Mouse (Mus musculus) forelimb bud, embryonic 11.5 days (tissue): ENCODE measurements at regions not wholly inside any gene's neighbourhood (a gene's known extent, or its start where the extent isn't known, plus 50 kb on each side); places are given as distances from the start of the nearest gene placed in this dataset.
"Not testable (repeated sequence)": the region's sequence is repeated elsewhere in the genome, so short reads cannot be mapped to it uniquely, and the experiment has no call there.

Experiments
- DNase-seq: peaks from one replicate; pipeline ENCODE4 v3.0.0-alpha.2; 2012; ENCODE audit warnings: low read depth, low spot score

DNA sequence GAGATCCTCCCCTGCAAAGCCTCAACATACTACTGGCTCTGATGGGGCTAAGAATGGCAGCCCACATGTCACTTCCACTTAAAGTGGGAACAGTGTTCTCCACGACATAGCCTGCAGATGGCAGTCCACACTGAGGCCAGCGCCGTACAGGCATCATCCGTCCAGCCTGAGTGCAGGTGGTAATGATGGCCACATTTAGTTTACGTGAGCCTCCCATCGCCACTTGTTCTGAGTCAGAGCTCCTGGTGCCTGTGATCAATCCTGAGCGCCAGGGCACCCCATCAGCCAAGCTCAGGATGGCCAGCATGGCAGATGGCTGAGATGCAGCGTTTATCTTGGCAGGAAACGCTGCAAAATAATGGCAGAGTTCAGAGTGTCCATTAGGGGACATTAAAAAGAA is 159.6 kb downstream of the Adgrd1 start:
- DNase-seq, result no peak

DNA sequence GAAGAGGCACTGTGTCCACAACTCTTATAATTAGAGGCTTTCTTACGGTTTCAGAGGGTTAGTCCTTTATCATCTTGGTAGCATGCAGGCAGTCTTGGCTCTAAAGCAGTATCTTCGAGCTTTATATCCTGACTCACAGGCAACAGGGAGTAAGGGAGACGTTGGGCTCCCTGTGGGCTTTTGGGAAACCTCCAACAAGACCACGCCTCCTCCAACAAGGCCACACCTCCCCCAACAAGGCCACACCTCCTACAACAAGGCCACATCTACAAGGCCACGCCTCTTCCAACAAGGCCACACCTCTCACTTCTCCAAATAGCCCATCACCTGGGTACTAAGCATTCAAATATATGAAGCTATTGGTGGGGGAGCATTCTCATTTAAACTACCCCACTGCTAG is 160.7 kb downstream of the Adgrd1 start:
- DNase-seq, result no peak

DNA sequence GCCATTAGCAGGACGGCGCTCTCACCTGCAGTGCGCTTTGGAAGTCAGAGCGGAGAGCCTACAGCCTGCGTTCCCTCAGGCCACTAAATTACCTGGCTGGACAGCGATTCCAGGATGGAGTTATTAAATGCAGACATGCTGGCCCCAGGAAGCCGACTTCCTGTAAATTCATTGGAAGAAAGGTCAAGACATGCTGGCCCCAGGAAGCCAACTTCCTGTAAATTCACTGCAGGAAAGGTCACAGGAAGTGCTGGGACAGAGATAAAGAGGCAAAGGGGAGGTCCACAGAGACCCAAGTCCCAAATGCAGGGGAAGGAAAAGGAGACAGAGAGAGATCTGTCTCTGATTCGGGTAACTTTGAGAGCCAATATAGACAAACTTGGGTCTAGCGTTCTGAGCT is 164.1 kb downstream of the Adgrd1 start:
- DNase-seq, result no peak

DNA sequence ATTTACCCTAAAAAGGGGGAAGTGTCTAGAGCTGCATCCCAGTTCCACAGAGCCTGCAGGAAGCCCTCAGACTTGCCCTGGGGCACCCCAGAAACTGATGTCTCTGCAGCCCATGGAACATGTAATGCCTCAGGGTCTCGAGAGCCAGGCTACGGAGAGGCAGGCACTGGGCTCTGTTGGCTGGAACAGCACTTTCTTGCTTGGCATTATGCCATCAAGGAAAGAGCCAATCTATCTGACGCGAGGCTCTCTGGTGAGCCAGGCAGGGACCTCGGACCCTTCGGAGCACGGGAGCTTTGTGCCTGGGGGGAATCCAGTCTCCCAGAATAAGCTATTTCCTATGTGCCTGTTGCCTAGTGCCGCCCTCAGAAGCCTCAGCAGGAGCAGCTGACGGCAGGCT is 166.6 kb downstream of the Adgrd1 start:
- no peak for DNase-seq

DNA sequence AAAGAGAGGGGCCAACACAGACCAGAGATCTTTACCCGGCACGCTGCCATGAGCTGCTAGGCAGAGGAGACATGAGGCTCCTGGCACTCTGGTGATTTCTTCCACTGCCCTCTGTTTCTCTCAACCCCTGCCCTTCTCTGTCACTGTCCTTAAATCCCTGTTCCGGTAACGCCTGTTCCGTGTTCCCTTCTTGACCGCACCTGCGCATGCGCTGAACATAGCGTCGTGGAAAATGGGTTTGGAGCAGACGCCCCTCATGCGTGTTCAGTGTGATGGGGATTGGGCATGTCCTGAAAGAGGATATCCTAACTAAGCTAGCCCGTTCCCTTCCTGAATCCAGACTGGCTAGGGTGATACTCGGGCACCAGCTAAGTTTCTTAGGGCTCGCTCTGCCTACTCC is 167.8 kb downstream of the Adgrd1 start:
- no peak for DNase-seq

DNA sequence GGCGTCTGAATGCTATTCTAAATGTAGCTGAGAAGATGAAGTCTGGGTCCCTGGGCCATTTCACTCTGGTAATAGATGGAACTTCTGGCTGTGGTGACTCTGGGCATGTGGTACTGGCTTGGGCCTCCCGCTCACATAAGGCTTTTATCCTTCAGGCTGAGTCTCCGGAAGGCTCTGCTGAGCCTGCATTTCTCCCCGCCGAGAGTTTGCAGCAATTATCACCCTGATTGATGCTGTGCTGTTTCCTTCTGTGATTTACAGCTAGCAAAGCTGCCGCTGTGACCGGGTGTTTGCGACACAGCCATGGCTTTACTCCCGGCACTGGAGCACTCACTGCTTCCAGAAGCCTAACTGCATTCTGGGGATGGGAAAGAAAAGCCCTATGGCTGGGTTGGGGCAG is 171.9 kb downstream of the Adgrd1 start:
- peak; percentile 59 for DNase-seq

DNA sequence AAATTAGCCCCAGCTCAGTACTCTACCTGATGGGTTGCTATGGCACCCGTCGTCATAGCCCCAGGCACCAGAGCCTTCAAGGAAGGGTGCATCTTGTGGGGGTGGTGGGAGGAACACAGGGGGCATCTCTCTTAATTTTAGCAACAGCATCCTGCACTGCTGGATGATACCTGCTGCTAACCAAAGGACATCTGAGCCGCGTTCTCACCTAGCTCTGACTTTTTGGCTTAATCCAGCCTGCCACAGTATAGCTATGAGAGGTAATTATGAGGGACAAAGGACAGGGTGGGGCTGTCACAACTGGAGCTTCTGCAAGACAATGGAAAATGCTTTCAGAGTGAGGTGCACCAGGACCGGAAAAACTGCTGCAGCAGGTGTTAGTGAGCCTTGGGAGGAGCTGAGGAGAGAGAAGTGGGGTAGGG is 173.5 kb downstream of the Adgrd1 start:
- no peak for DNase-seq

DNA sequence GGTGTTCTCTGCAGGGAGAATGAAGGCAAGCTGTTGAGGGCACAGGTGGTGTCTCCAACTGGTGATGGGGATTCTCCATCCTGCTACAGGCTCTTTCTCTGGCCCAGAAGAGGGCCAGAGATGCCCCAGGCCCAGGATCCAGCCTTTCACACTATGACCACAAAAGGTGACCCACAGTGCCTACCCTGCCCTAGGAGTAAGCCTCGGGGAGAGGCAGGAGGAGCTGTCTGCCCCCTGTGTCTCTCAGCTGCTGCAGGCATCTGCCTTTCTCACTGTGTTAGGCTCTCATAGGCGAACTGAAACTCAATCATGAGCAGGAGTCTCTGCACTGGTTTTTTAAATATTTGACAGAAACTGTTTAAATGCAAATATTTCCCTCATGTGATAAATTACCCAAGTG is 184.9 kb downstream of the Adgrd1 start:
- DNase-seq, result no peak

DNA sequence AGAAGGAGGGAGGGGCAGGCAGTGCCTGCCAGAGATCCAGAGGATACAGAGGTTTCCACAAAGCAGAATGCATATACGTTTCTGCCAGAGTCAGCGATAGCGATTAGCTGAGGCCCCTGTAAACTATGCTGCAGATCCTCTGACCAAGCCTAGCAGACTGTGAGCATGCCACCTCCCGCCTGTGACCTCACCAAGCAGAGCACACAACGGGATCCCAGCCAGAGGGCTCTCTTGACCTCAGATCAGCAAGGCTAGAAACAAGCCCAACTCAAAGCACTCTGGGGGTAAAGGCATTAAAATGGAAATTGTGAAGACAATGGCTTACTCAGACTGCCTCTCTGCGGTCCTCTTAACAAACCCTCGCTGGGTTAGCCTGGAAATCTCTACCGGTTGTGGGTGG is 185.6 kb downstream of the Adgrd1 start:
- DNase-seq, result no peak

DNA sequence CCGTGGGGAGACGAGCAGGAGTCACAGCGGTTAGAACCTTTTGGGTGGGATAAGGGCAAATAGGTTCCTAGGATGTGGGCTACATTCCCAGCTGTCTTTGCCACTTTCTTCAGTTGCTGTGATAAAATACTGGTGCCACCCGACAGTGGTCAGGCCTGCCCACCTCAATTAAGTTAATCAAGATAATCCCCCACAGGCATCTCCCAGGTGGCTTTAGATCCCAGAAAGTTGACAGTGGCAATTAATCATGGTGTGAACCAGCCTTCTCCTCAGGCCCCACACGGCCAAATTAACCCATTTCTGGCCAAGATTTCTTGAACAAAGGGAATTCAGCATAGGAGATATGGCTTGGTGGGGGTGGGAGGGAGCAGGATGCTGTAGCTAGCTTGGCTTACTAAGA is 186.3 kb downstream of the Adgrd1 start:
- no peak for DNase-seq

DNA sequence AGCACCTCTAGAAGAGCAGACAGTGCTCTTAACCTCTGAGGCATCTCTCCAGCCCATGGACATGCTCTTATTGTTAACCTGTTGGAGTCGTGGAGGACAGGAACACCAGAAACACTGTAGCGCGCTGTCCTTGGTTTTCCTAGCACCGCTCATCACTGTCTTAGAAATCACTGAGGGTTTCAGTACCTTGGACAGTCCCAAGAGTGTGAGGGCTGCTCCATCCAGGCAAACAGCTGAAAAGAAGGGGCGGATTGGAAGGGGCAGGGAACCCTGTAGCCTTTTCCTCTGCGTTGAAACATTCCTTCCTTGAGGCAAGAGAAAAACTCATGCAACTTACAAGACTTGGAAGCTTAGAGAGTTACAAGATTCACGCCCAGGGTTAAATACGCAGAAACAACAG is 190.9 kb downstream of the Adgrd1 start:
- peak; percentile 82 for DNase-seq

DNA sequence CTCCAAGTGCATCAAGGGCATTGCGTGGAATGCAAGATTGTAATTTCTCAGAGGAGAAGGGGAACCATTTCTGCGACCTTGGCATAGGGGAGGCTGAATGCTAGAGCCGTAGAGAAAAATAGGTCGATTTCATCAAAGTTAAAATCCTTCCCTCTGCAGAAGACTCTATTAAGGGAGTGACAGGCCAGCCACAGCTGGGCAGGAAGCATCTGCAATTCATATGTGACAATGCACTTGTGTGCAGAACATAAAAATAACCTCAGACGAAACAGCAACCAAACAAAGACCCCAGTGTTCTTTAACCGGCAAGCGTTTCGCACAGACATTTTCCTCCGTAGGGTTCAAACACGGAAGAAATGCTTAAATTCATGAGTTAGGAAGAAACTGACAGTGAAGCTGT is 196.3 kb downstream of the Adgrd1 start:
- DNase-seq, result not testable (repeated sequence)

DNA sequence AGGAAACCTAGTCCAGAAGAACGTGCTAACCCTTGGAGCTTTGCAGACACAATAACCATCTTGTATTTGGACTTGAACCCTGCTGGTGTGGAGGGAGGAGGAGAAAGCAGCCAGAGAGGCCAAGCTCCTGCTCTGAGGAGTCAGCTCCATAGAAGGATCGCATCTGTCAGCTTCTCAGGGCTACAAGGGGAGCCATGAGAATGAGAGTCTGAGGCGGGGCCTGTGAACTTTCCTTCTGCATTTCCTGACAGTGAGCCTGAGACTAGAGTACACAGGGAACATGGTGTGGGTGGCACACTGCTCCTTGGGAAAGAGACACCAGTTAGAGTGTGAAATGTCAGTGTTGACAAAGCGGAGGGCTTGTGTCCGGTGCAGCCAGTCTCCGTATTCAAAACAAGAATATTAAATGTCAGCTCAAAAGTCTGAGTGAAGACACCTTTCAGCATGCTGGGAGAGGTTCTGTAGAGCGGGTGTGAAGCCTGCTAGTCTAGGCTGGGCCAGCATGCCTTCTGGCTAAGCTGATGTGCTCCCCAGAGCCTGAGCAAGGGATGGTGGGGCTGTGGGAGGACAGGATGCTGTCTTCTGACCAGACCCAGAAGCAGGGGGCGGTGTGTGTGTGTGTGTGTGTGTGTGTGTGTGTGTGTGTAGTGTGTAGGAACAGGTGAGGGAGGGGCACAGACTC is 198.5 kb downstream of the Adgrd1 start:
- DNase-seq, result not testable (repeated sequence)

DNA sequence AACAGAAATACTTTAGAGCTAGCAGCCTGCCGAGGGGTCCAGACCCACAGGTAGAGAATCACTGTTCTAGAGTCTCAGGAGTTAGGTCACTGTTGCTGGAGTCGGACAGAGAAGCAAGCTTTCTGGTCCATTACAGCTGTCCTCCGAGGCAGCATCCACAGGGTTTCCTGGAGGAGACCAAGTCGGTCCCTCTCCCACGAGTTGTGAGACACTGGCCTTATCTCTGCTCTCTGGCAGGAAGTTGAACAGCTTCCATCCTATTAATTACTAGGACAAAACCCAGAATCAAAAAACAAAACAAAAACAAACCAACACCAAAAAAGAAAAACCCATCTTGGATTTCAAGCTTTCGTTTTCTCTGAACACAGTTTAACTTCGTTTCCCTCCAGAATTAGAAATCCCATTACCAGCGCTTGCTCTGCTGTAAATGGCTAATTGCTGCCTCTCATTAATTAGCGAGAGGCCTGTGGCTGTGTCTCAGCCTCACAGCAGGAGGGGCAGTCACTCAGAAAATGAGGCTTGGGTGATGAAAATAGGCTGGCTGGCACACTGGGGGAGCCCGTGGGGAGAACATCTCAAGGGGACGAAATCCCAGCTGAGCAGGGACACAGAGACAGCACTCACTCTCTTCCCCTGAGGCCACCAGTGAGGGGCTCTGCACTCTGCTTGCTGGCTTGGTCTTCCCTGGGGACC is 201.3 kb downstream of the Adgrd1 start:
- DNase-seq, result no peak

DNA sequence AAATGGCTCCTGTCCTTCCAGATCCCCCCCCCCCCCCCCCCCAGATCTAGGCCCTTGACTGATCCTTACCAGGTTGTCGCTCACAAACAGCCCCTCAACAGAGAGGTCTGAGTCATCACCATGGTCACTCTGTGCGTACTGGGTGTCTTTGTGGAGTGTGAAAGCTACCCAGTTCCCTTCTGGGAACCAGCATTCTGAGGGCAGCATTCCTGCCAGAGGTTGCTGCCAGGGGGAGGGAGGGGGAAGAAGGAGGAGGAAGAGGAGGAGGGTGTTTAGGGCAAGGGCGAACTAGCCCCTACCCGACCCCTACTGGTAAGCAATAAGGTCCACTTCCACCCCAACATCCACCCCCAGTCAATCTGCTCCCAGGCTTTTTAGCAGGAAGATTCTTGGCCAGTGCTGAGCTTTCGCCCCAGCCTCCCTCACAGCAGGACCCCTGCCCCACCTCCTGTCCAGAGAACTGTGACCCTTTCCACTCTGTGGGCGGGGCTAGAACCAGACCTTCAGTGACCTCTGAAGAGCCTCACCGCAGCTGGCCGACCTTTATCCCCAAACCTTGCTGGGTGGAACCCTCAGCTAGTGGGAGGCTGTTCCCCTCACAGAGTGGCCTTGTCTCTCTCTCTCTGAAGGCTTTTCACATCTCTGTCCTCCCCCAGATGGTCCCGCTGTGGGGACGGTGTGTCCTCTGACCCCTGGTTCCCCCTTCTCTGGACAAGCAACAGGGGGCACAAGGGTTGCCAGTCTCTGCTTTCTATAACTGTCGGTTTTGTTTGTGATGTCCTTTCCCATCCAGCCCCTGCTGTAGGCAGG is 202.2 kb upstream of the Sfswap start:
- DNase-seq, result no peak

DNA sequence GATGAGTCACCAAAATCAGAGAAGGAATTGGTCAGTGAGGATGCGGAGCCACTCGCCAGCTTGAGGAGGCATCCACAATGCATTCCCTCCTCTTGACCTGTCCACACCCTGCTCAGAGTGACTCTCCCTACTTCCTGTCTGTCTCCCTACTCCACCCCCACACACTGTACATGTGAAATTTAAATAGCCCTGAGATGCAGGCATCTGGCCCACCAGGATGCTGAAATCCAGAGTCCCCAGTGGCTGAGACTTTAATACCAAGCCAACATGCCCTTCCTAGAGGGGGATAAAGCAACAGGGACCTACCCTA is 201.6 kb upstream of the Sfswap start:
- no peak for DNase-seq

DNA sequence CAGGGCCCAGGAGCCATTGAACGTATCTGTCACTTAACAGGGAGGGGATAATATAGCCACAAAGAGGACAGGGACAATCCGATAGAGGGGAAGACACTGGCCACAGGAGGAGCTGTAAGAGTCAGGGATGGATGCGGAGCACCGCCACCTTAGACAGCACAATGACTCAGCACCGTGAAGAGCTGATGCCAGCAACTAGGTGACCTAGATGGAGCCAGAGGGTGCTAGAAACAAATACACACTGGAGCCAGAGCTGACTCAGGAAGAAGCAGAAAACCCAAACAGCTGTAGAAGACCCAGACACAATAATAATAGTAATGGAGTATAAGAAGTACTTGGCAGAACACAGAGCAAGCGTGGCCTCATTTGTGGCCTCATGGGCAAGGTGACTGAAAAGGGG is 200.6 kb upstream of the Sfswap start:
- DNase-seq, result no peak

DNA sequence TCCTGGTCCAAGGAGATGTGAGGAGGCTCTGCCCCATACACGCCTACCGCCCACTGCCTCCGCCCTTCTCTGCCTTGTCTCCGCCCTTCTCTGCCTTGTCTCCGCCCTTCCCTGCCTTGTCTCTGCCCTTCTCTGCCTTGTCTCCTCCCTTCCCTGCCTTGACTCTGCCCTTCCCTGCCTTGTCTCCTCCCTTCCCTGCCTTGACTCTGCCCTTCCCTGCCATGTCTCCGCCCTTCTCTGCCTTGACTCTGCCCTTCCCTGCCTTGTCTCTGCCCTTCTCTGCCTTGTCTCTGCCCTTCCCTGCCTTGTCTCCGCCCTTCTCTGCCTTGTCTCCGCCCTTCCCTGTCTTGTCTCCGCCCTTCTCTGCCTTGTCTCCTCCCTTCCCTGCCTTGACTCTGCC is 185.4 kb upstream of the Sfswap start:
- no peak for DNase-seq

DNA sequence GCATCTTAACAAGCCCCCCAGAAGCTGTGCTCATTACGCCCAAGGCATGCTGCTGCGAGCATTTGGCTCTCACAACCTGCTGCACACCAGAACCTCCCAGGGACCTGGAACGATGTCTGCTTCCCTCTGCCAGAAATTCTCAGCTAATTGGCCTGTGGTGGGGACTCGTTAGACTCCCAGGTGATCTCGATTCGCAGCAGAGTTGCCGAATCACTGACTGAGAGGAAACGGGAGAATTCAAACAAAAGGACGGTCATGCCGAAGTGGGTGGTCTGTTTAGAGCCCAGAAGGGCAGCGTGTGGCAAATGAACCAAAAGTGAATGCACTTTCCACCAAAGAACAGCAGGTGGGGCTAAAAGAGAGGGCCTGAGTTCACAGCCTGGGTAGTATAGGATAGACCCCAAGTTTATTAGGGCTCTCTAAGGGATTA is 169.9 kb upstream of the Sfswap start:
- DNase-seq, result peak; percentile 56

DNA sequence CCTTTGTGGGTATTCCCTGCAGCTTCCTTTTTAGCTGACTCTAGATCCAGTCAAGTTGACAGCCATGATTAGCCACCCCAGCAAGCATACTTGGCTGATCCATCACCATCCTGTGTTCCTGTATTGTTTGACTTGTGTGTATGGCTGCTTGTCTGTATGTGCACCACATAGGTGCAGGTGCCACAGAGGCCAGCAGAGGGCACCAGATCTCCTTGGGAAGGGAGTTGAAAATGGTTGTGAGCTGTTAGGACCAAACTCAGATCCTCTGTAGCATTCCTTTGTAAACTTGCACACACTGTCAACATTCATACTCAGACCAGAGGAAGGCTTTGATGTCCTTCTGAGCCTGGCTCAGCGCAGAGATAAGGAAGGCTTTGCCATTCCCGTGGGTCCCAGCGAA is 169.0 kb upstream of the Sfswap start:
- no peak for DNase-seq

DNA sequence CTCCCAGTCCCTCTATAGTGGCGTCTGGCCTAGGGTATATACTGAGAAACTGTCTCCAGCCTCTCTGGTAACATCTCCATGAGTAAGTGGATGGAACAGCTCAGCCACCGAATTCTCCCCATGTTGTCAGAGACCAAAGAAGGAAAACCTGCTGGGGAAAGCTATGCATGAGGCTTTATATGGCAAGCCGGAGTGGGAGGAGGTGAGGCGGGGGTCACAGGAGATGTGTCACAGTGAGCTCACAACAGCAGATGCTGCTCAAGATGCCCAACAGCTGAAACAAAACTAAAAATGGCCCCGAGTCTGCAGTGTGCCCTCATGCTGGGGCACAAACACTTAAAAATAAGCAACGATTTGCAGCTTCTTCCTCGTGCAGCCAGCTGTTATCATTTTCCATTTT is 162.5 kb upstream of the Sfswap start:
- DNase-seq, result no peak

DNA sequence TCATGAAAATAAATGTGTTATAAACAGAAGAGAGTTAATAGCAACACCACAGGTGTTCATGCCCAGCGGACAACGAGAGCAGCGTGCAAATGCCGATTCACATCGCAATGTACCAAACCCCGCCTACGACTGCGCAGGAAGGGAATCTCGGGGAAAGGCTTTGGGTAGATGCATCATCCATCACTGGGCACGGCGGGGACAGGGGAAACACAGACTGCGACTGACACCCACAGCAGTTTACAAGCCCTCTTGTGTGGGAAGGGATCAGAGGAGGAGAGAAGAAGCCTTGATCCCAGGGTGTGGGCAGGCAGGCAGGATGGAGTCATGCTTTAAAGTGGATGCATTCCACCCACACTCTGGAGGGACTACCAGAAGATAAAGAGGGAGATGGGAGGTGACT is 157.0 kb upstream of the Sfswap start:
- DNase-seq, result no peak

DNA sequence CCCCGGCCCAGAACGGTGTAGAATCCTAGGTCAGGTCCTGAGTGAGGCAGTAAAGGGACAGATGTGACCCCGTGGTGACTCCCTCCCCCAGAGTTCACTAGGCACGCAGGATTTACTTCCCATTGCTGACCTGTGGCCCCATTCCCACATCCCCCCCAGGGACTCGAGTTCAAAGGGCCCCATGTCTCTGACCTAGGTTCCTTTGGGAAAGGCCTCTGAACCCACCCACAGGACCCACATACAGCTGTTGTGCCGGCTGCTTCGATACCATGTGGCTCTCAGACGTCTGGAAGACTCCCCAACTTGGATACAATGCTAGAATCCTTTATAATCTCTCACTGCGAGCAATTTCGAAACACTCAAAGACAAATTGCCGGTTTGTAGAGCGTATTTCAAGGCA is 151.0 kb upstream of the Sfswap start:
- no peak for DNase-seq
